Comparison of ENCODE assay signal across 28 mouse cellular contexts in the genomic region with DNA sequence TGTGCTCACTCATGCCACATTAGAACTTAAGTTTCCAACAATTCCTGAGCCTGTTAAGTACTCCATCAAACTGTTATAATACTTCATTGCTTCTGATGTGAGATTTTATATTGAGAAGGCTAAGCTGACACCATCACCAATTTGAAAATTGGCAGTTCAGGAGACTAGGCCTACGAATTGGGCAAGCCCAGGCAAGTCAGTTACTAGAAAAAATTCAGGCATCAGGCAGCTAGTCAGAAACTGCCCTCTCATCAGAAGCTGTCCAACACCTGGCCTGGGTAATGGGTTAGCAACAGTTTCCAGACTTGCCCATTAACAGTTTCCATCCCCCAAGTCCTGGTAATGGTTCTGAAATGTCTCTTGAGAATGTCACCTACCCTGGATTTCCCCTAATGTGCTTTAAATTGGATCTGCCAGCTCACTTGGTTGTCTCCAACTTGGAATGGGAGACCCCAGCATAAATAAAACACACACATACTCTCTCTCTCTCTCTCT. TPM values are rescaled to one million over a fixed set of nuclear protein-coding genes. Genes with fewer than 3 reads are reported as not detected.
A peak's percentile ranks its signal among the peaks of the same experiment; 100 is the strongest.
DNase-seq lines count a peak whose midpoint lies in the region; ATAC-seq and TF ChIP-seq lines count a peak whose summit lies in the region.
"Had no signal": no experiment of that assay in that cellular context is flagged by ENCODE, and none has a peak within 500 bp of the region (broad histone marks: within the 10 kb centered on the region; RNA-seq: fewer than 3 reads in every experiment).

No protein-coding gene starts in this region.

- H3K27me3 ChIP-seq in CH12.LX (replicated peaks) = no peaks in the 10 kb centered on the region
- no peaks in the 10 kb centered on the region for H3K27me3 ChIP-seq in ES-Bruce4 (ENCODE audit: control insufficient read depth, insufficient read depth, low read length, poor library complexity, severe bottlenecking)
- H3K27me3 ChIP-seq in forebrain, embryonic 11.5 days (ENCODE audit: control insufficient read depth, insufficient read depth, low read length) = no peaks in the 10 kb centered on the region
- H3K27me3 ChIP-seq: Patski had no signal

- no peaks in the 10 kb centered on the region for H3K79me2 ChIP-seq in CH12.LX (replicated peaks; ENCODE audit: control insufficient read depth, extremely low read depth, insufficient read depth, poor library complexity, severe bottlenecking)

- H3K27ac ChIP-seq in CH12.LX (ENCODE audit: insufficient read depth, low read depth) (no peak overlapping the region), ES-Bruce4 (ENCODE audit: insufficient read depth, low read length) (peak overlapping the region; percentile 18; the same call in 1 of the 2 replicates)
- no peak overlapping the region for H3K27ac ChIP-seq in forebrain, embryonic 11.5 days (ENCODE audit: low read depth, low read length)

- H3K36me3 ChIP-seq in CH12.LX (replicated peaks in 1 of 2; ENCODE audit: control insufficient read depth in 1 of 2, insufficient read depth in 1 of 2, low read length in 1 of 2) = no peaks in the 10 kb centered on the region
- H3K36me3 ChIP-seq in ES-Bruce4 (ENCODE audit: control insufficient read depth, insufficient read depth, low read length, poor library complexity, severe bottlenecking) = no peaks in the 10 kb centered on the region
- no peaks in the 10 kb centered on the region for H3K36me3 ChIP-seq in forebrain, embryonic 11.5 days (ENCODE audit: control insufficient read depth, insufficient read depth, low read length)
- H3K36me3 ChIP-seq: G1E had no signal

- TF ChIP-seq EP300 in CH12.LX (IDR thresholded peaks at IDR 0.05; ENCODE audit: low read length) (peak; percentile 61), ES-Bruce4 (IDR thresholded peaks at IDR 0.05; ENCODE audit: insufficient read depth, low read depth, low read length) (no peak)

- intact Hi-C loops in heart, postnatal 14 days (cut with DNase I) = no loop called here

- no peaks in the 10 kb centered on the region for H3K4me1 ChIP-seq in CH12.LX (ENCODE audit: control insufficient read depth in 1 of 2, insufficient read depth in 2 of 2)
- no peaks in the 10 kb centered on the region for H3K4me1 ChIP-seq in ES-Bruce4 (ENCODE audit: control insufficient read depth, insufficient read depth, low read length)
- no peaks in the 10 kb centered on the region for H3K4me1 ChIP-seq in forebrain, embryonic 11.5 days (replicated peaks; ENCODE audit: control insufficient read depth, insufficient read depth, low read length)

- TF ChIP-seq RAD21 in CH12.LX (IDR thresholded peaks at IDR 0.05; ENCODE audit: low read depth, low read length) = no peak

- H3K9me3 ChIP-seq in CH12.LX (replicated peaks; ENCODE audit: low read length) = peaks cover 28% of the 10 kb centered on the region
- peaks cover 3% of the 10 kb centered on the region; the same call in 1 of the 2 replicates for H3K9me3 ChIP-seq in ES-Bruce4 (replicated peaks; ENCODE audit: control insufficient read depth, insufficient read depth, low read length, poor library complexity, severe bottlenecking)
- H3K9me3 ChIP-seq in forebrain, embryonic 11.5 days (ENCODE audit: control insufficient read depth, low read length) = no peaks in the 10 kb centered on the region

- H3K9ac ChIP-seq in CH12.LX (ENCODE audit: insufficient read depth, low read depth) (no peak overlapping the region), ES-Bruce4 (ENCODE audit: low read depth, poor library complexity, severe bottlenecking) (no peak overlapping the region)
- H3K9ac ChIP-seq in forebrain, embryonic 11.5 days (ENCODE audit: low read length) = no peak overlapping the region

- TF ChIP-seq POLR2A in CH12.LX (IDR thresholded peaks at IDR 0.05; ENCODE audit: low read depth, low read length) = no peak
- no peak for TF ChIP-seq POLR2A in ES-Bruce4 (IDR thresholded peaks at IDR 0.05; ENCODE audit: insufficient read depth, low read length)

- dilution Hi-C loops in CH12.LX (cut with MboI; ENCODE audit: extremely low pct_ligation_motif_present, extremely low pct_unique_long_range_greater_than_20kb, low sequenced_read_pairs) = no loop called here

- in situ Hi-C loops in CH12.LX (cut with MboI; ENCODE audit: low pct_ligation_motif_present, low pct_unique_long_range_greater_than_20kb, low sequenced_read_pairs) = loop anchor here (25.0 kb wide), 1 partner anchor 769 kb away; no protein-coding TSS in a partner anchor

- TF ChIP-seq CTCF in CH12.LX (conservative IDR thresholded peaks at IDR 0.05 in 1 of 2, IDR thresholded peaks at IDR 0.05 in 1 of 2; ENCODE audit: low read depth in 2 of 2, low read length in 2 of 2) = no peak
- TF ChIP-seq CTCF in ES-Bruce4 (IDR thresholded peaks at IDR 0.05; ENCODE audit: low read depth, low read length) = no peak

- WGBS in forebrain, embryonic 11.5 days = 70% methylated on average over 1 of the region's 1 CpGs

- DNase-seq in CH12.LX (ENCODE audit: extremely low read depth) = no peak
- DNase-seq in ES-CJ7 (ENCODE audit: low read depth, low spot score) = peak; percentile 13
- DNase-seq in R1 (ENCODE audit: low read depth, low spot score) = peak; percentile 13
- DNase-seq in heart, adult 18-20 months = no peak
- DNase-seq in heart, postnatal 14 days = no peak
- DNase-seq in forebrain, embryonic 11.5 days (ENCODE audit: low spot score) = no peak
- no peak for DNase-seq in T-cell, adult 2 months (ENCODE audit: low spot score)
- DNase-seq: adrenal gland, adult 2 months; adrenal gland, adult 8-10 months; adrenal gland, postnatal 10 days; adrenal gland, postnatal 14 days; adrenal gland, postnatal 25 days; adrenal gland, postnatal 36 days; B cell, adult 2 months; cerebellum, adult 11 months; cerebellum, adult 11-12 months; cerebellum, adult 18-20 months; cerebellum, adult 2 months; cerebellum, adult 8-10 months; cerebellum, adult 9-10 months; cerebellum, adult 9-11 months had no signal

- H3K4me2 ChIP-seq in CH12.LX (ENCODE audit: insufficient read depth, low read depth, poor library complexity, severe bottlenecking) = no peak overlapping the region
- H3K4me2 ChIP-seq in forebrain, embryonic 11.5 days (ENCODE audit: low read depth, low read length, severe bottlenecking) = no peak overlapping the region

- no peak overlapping the region for H3K4me3 ChIP-seq in CH12.LX (replicated peaks in 1 of 3; ENCODE audit: low read depth in 2 of 3, low read length in 2 of 3, poor library complexity in 1 of 3)
- no peak overlapping the region for H3K4me3 ChIP-seq in ES-Bruce4 (ENCODE audit: low read depth, low read length)
- no peak overlapping the region for H3K4me3 ChIP-seq in forebrain, embryonic 11.5 days (ENCODE audit: low read depth, low read length)

- ATAC-seq in forebrain, embryonic 11.5 days (replicated peaks; ENCODE audit: low FRiP score) = no peak
- ATAC-seq: activated CD4-positive, CD25-positive, alpha-beta regulatory T cell, adult 4 months; CD4-positive, CD25-positive, alpha-beta regulatory T cell, adult 4 months; Patski had no signal

TF ChIP-seq in CH12.LX, 34 proteins besides CTCF, POLR2A, EP300 and RAD21:
- peak; percentile 73; the same call in 1 of the 2 replicates for TF ChIP-seq TCF12 (IDR thresholded peaks at IDR 0.05; ENCODE audit: low read depth, low read length)
- peak; percentile 27; the same call in 1 of the 2 replicates for TF ChIP-seq JUN (IDR thresholded peaks at IDR 0.05; ENCODE audit: insufficient read depth, low read depth, low read length)
- no peak for TF ChIP-seq MAX (IDR thresholded peaks at IDR 0.05; ENCODE audit: low read length)
- TF ChIP-seq POLR2AphosphoS2 (IDR thresholded peaks at IDR 0.05; ENCODE audit: low read depth, low read length) = no peak
- TF ChIP-seq CHD1 (IDR thresholded peaks at IDR 0.05; ENCODE audit: low read depth, low read length) = peak; percentile 90; the same call in 1 of the 2 replicates
- TF ChIP-seq ELF1 (IDR thresholded peaks at IDR 0.05; ENCODE audit: low read depth, low read length) = no peak
- peak; percentile 80 for TF ChIP-seq ZNF384 (IDR thresholded peaks at IDR 0.05; ENCODE audit: low read depth, low read length)
- TF ChIP-seq ETS1 (conservative IDR thresholded peaks at IDR 0.05; ENCODE audit: low read depth, low read length) = peak; percentile 56; the same call in 1 of the 2 replicates
- 0 out of 2 replicates have a peak, but pooled peaks have one; percentile 15 for TF ChIP-seq JUND (conservative IDR thresholded peaks at IDR 0.05; ENCODE audit: low read depth, low read length)
- 0 out of 2 replicates have a peak, but pooled peaks have one; percentile 36 for TF ChIP-seq MAFK (IDR thresholded peaks at IDR 0.05; ENCODE audit: insufficient replicate concordance, low read length)
- TF ChIP-seq IRF4 (IDR thresholded peaks at IDR 0.05; ENCODE audit: low read depth, low read length) = peak; percentile 44; the same call in 1 of the 2 replicates
- 0 out of 2 replicates have a peak, but pooled peaks have one; percentile 11 for TF ChIP-seq MEF2A (IDR thresholded peaks at IDR 0.05; ENCODE audit: borderline replicate concordance, low read depth, low read length)
TF ChIP-seq in CH12.LX: peak in this region for 9.

RNA-seq across cellular contexts. Expression of gene Rprm, which starts 20.9 kb away (rescaled TPM):
- not detected in 2 replicates for total RNA-seq in CH12.LX (2012; rRNA removed)
- total RNA-seq in CH12.LX (2014; rRNA removed) = not detected in 2 replicates
- polyA plus RNA-seq in CH12.LX (2012; ENCODE audit: insufficient read length, low read depth) = not detected in 2 replicates
- 3.6 and 6.0 TPM in 2 replicates for polyA plus RNA-seq in ES-Bruce4 (2011; ENCODE audit: insufficient read depth, insufficient read length, low read depth, missing spikeins)
- total RNA-seq in heart, adult 18-20 months (2021) = under 1 TPM in 1 of 2 experiments, not detected in 1; 0.42 TPM
- under 1 TPM in 1 of 2 experiments, not detected in 1; 0.31 TPM for total RNA-seq in heart, postnatal 14 days (2021)
- 28.0 and 33.8 TPM in 2 replicates for polyA plus RNA-seq in forebrain, embryonic 11.5 days (2014; fragmentation: Nextera tagmentation; extraction: Ambion mirVana)
- total RNA-seq: G1E, MEL had no signal
- polyA plus RNA-seq: activated CD4-positive, CD25-positive, alpha-beta regulatory T cell, adult 4 months; C2C12; CD4-positive, CD25-positive, alpha-beta regulatory T cell, adult 4 months; G1E; Patski had no signal

Comparison
In these comparisons a context has a peak if more than half of its experiments do, and no peak if none do; other contexts are left out.
1. DNase-seq: peak in ES-CJ7 (single experiment) and R1 (single experiment); none in CH12.LX (single experiment), heart, adult 18-20 months (0 of 2), heart, postnatal 14 days (0 of 2), forebrain, embryonic 11.5 days (single experiment) and T-cell, adult 2 months (single experiment).